Mouse (Mus musculus): ENCODE measurements around the gene Trim33.
A peak's percentile ranks its signal among the peaks of the same experiment; 100 is the strongest.

Trim33 gene

DNA sequence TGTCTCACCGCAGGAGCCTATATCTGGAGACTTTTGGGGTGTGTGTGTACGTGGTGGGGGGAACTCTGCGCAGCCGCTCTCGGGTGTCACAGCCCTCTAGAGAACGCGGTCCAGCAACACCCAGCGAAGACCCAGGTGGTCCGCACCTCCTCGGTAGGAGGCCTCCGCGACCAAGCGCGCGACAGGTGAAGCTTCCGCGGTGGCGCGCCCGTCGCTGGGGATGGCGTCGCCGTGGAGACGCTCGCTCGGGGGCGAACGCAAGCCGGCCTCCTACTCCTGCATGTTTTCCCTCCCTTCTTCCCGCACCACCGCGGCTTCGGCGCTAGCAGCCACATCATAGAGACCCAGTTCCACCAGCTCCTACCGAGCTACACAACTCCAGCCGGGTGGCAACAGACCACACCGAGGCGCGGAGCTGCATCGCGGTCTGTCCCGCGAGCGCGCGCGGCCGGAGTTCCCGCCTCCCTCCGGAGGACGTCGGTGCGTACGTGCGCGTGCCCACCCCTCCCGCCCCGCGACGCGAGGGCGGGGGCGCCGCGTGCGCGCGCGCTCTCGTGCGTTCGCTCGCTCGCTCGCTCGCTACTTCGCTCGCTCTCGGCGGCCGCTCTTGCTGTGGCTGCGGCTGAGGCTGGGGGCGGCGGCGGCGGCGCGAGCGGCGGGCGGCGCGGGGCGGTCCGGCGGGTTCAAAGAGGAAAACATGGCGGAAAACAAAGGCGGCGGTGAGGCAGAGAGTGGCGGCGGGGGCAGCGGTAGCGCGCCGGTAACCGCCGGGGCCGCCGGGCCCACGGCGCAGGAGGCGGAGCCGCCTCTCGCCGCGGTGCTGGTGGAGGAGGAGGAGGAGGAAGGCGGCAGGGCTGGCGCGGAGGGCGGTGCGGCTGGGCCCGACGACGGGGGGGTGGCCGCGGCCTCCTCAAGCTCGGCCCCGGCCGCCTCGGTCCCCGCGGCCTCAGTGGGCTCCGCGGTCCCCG lies at the start of gene Trim33:
Gene Trim33, plus strand, starts transcription at position 112 of the 968 bp plus-strand sequence.
- DNase-seq, result peak; percentile 93 to 95

DNA sequence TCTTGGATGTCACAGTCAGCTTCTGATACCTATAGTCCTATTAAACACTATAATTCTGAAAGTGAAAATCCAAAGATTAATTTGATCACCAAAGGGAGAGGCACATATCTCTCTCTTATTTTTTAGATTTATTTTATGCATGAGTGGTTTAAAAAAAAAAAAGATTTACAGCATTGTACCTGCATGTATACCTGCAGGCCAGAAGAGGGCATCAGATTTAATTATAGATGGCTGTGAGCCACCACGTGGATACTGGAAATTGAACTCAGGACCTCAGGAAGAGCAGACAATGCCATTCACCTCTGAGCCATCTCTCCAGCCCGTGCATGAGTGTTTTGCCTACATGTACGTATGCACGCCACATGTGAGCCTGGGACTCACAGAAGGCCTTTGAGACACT lies 46.7 kb upstream of the Trim33 start:
- DNase-seq, result no peak

DNA sequence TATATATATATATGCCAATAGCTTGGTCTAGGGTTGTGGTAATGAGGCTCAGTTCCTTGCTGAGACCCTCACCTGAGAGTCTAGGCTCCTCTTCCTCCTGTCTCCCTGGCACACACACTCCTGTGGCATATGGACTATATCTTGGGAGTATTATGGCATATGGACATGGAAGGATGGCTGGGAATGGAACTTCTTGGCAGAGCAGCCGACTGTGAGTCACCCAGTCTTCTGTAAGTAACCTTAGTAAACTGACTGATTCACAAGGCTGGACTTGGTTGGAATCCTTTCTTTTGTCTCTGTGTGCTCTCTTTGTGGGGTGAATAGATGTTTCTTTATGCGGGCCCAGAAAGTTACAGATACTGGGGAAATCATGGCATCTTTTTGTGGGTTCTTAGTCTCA lies 37.6 kb upstream of the Trim33 start:
- DNase-seq, result no peak

DNA sequence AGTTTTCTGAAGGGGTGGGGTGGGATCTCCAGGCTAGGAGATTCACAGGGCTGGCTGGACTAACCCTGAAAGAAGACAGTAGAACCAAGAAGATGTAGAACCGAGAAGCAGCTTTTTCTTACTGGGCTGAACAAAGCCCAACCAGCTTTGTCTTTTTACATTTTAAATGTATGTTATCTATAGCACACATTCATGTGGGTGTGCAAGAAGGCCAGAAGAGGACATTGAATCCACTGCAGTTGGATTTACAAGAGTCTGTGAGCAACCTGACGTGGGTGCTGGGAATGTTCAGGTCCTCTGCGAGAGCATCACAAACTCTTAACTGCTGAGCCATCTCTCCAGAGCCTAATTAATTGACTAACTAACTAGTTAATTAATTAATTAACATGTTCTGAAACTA lies 36.9 kb upstream of the Trim33 start:
- no peak for DNase-seq

DNA sequence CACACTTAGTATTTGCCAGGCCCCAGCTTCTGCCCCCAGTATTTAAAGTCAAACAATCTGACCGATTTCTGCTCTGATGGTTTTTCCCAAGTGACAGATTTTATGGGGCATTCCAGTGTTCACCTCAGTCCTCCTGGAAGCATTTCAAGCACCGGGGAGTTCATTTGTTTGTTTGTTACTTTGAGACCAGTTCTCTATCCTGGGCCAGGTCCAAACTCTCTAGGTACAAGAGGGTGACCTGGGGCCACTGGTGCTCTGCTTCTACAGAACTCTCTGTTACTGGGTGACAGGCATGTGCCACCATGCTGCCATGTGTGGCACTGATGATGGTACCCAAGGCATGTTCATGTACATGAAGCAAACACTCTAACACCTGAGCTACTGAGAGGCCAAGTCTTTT lies 35.6 kb upstream of the Trim33 start:
- no peak for DNase-seq

DNA sequence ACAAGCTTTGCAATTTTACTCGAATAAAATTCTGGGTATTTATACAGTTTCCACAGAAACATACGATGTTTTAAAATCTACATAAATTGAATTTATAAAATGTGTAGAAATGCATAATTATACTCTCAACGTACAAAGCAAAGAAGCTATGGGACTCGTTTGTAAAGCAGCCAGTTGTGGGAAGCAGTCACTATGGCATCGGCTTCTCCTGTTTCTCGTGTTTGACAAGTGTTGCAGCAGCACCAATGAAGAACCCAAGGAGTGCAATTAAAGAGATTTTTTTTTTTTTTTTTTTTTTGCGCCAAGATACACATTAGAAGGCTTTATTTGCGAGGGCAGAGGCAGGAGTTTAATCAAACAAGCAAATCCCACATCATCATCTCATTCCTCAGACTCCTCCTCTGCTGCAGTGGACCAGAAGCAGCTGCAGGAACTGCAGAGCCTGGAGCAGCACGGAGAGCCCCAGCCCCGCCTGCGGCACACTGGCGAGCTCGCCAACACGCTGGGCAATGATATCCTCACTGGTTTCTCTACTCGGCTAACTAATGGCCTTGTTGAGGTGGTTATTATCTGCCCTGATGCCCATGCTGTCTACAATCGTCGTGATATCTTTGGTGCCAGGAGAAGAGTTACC lies 32.3 kb upstream of the Trim33 start:
- DNase-seq, result no peak

DNA sequence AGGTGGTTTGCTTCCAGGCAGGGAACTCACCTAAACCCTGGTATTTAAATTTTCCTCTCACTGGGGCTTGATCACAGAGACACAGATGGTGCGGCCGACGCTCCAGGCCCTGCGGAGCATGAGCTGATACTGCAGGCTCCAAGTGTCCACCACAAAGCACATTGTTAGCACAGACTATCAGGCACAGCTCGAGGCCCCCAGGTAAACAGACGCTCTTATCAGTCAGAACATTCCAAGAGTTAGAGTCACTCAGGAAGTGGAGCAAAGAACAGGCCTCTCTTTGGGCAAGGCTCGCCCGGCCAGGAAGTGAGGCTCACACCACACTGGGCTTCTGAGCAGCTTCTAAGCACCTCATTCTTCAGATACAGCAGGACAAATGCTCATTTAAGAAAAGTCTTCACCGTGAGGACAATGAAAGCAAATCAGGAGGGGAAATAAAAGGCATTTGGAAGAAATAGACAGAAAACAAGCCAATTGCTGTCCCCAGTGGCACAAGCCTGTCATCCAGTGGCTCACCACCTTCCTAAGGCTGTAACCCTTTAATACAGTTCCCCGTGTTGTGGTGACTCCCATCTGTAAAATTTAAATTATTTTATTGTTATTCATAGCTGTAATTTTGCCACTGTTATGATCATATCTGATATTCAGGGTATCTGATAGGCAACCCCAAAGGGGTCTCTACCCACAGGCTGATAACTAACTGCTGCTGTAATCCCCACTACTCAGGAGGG lies 22.8 kb upstream of the Trim33 start:
- no peak for DNase-seq

DNA sequence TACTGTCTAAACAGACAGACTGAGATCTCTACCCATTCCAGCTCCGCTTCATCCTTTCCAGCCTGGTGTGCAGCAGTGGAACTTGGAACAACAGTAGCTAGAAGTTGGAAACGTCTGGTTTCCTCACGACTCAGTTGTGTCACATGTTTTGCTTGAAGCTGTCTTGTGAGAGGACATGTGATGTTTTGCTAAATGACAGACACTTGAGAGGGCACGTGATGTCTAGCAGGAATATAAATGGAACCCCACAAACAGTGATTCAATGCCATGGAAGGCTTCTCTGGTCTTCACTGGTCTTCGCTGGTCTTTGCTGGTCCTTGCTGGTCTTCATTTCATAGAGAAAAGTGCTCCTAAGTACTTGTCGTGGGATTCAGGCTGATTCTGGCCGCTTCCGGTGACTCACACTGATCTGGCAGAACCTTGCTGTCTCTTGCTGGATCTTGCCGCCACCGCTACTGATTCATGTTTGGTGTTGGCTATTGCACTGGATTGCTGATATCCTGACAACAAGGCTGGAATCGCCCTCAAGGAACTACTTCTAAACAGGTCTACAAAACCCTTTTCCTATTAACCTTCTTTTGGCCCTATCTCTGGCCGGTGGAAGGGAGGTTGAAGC lies 16.2 kb upstream of the Trim33 start:
- DNase-seq, result no peak

DNA sequence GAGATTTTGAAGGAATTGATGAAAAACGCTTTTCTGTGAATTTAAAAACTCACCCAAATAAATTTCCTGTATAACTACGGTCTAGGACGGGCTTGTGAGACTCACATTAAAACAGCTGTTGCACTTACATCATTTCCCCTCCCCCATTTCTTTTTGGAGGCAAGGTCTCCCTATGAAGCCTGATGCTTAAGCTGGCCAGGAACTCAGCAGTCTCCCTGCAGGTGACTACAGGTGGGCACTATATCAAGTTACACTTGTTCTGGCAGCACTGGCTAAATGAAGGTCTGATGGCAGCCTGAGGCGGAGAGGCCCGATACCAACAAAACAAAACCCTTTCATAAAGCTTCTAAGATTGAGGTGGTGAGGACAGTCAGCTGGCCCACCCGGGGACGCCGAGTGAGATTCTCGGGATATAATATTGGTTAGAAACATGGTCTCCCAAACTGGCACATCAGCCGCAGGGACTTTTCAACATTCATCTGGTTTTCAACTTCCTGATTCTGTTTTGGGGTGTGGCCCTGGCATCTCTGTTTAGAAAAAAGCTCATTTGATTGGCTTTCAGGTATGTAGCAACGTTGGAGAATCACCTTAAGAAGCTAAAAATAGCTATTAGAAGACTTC lies 422 bp upstream of the Trim33 start:
- DNase-seq, result peak; percentile 25 to 50

DNA sequence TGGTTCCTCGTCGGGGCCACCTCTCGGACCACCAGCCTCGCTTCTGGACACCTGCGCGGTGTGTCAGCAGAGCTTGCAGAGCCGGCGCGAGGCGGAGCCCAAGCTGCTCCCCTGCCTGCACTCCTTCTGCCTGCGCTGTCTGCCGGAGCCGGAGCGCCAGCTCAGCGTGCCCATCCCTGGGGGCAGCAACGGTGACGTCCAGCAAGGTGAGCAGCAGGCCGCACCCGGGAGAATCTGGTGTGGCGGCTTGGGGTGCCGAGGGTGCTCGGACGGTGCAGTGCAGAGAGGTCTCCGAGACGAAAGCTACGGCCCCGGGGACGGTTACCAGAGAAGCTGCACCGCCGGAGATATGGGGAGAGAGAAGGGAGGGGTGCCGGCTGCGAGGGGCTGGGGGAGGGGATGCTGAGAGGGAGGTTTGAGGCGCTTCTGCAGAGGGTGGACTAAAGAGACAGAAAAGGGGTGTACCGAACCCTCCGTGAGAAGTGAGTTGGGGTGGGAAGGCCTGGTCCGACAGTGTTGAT lies 1.2 kb downstream of the Trim33 start:
- DNase-seq, result peak; percentile 62 to 78

DNA sequence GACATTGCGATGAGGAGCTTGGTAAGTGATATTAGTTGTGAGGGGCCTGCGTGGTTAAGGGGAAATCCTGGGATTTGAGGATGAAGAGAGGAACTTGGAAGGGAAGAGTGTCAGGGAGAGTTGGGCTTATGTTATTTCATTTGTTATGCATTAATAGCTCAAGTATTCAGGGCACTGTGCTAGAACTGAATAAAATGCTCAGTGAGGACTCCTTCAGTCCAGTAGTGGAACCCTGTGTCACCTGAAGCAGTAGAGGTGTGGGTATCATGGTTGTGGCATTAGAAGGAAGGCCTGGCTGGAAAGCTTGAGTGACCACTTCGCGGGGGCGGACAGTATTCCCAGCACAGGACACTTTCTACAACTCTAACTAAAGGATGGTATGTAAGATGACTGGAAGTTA lies 1.8 kb downstream of the Trim33 start:
- DNase-seq, result peak; percentile 8 to 19

DNA sequence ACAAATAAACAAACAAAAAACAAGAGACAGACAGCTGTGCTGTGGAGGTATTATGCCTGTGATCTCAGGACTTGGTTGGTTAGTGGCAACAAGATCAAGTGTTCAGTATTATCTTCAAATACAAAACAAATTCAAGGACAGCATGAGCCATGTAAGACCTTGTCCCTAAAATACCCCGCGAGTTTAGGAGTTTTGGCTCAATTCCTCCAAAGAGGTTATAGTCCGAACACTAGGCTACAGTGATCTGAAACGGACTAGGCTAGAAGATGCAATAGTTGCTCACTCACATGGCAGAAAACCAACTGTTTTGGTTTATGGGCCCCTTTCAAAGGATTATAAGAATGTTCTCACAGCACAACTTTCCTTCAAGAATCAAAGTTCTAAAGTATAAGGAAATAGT lies 9.7 kb downstream of the Trim33 start:
- DNase-seq, result no peak

DNA sequence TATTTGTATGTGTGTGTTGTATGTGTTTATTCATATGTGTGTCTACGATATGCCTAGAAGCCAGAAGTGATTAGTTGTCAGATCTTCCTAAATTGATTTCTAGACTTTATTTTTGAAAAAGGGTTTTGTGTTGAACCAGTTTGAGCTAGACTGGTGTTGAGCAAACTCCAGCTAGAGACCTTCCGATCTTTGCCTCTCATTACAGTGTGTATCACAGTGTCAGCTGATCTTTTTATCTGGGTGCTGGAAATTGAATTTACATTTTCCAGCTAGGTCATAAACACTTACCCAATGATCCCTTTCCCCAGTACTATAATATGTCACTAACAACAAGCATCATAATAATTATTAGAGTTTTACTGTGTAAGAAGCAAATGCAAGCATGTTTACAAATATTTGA lies 12.0 kb downstream of the Trim33 start:
- no peak for DNase-seq

DNA sequence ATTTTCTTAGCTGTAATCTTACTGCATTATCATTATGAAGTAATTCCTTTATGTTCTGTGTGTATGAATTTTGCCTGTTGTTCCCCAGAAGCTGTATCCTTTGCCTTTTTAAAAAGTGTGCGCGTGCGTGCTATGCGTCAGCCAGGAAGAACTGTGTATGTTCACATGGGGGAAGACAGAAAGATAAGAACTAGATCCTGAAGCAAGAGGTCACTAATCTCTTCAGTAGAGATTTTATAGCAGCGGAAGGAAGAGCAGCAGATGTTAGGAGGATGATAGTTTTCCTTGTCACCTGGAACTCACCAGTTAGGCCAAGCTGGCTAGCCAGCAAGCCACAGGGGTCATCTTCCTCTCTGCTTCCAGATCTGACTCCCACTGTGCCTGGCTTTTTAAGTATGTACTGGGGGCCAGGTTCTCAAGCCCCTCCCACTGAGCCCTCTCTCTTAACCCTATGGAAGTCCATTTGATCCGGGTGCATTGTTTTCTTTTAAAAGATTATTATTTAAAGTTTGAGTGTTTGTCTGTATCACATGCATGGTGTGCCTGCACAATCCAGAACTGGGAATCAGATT lies 26.4 kb downstream of the Trim33 start:
- DNase-seq, result no peak

DNA sequence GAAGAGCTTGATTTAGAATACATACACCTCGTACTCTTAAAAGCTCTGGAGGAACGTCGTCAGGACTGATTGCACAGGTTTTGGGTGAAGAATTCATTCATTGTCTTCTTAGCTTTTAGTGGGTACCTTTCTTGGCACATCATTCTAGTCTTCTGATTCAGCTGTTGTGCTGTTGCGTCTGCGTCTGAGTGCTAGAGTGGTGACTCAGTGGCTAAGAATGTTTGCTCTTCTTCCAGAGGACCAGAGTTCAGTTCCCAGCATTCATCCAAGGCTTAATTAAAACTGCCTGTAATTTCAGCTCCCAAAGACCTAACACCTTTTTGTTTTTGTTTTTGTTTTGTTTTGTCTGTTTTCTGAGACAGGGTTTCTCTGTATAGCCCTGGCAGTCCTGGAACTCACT lies 30.2 kb downstream of the Trim33 start:
- DNase-seq, result no peak

DNA sequence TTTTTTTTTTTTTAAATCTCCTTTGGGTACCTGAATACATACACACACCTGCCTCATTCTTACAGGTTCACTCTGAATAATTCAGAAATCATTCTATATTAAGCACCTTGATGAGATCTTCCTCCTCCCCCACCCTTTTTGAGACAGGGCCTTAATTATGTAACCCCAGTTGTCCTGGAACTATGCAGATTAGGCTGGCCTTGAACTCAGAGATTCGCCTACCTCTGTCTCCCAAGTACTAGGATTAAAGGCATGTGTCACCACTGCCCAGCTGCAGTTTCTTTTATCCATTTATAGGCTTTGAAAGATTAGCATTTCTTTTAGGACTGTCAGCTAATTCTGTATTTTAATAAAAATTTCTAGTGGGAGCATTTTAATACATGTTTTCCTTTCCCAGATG lies 30.7 kb downstream of the Trim33 start:
- DNase-seq, result no peak

DNA sequence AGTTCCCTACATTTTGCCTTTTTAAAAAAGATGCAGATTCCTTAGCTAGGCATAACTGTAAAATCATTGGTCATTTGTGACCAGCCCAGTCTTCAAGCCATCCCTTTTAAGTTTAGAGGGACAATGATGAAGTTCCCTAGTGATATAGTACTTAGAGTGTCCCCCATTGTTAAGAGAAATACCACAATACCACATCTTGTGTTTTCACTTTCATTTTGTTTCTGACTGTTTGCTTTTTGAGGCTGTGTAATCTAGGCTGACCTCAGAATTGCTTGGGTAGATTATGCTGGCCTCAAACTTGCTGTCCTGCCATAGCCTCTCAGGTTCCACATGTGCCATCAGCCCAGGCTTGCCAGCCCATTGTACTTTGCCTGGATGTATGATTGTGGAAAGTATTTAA lies 35.2 kb downstream of the Trim33 start:
- DNase-seq, result no peak

DNA sequence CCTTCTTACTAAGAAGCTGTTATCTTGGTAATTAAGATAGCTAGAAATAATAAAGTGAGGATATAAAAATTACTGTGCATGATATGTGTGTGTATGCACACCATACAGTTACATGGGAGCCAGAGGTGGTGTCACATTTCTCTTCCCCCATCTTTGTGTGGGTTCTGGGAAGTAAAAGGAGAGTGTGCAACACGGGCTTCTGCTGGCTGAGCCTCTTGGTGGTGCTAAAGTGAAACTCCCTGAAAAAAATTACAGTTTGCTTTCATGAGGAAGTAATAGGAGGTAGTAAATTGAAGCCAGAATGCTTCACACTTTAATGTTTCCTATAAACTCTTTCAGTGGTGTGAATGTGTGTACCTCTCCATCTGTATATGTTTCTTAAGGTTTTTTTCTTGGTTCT lies 56.3 kb downstream of the Trim33 start:
- no peak for DNase-seq

DNA sequence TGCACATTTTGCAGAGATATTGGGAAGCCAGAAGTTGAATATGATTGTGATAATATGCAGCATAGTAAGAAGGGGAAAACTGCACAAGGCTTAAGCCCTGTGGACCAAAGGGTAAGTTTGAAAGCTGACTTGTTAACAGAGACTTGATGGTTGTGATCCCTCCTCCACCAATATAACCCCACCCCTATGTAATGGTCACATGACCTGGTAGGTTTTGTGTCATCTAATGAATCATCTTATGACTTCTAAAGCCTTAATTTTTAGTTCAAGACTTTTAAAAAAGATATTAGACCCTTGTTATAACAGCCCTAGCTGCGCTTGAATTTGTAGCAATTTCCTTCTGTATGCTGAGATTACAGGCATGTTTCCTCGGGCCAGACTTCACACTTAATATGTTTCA lies 67.6 kb downstream of the Trim33 start:
- no peak for DNase-seq

DNA sequence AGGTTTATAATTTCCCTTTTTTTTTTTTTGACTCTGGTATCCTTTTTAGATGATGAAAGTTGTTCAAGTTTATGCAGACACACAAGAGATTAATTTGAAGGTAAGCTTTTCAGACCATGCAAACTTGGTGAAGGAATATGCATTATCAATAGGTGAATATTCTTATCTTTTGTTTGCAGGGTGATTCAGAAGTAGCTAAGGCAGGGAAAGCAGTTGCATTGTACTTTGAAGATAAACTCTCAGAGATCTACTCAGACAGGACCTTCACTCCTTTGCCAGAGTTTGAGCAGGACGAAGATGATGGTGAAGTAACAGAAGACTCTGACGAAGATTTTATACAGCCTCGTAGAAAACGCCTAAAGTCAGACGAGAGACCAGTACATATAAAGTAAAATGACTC lies 74.4 kb downstream of the Trim33 start:
- DNase-seq, result no peak

DNA sequence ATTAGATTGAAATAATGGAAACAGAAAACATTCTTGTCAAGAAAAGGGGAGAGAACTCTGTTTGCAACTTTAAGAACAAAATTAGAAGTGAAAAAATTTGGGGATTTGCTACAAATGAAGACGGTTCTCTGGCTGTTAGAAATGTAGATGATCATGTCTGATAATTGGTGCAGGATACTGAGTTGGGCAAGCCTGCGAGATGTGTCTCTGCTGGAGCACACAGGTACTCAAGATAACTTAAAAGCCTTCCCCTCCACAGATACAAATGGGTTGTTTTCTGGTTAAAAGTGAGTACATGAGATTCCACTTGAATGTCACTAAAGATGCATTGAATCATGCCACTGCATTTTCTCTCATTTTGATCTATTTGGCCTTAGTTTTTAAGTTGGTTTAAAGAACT lies 74.9 kb downstream of the Trim33 start:
- DNase-seq, result no peak

DNA sequence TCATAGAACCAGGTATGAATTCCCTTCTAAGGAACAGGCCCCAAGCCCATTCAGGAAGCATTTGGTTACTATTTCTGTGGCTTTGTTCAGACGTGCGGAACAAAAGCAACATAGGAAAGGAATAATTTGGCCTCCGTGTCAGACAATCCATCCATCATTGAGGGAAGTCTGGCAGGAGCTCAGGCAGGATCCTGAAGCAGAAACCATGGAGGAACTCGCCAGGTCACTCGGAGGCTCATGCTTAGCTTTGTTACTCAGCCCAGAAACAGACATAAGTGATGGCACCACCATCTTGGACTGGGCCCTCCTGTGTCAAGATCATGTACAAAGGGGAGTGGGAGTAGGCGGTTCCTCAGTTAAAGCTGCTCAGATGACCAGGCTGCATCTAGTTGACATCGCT lies 82.1 kb downstream of the Trim33 start:
- peak in 1 of 2 experiments; percentile 22 for DNase-seq
